Mouse (Mus musculus): Measurements from ENCODE around the gene Gm10447.
A peak's percentile ranks its signal among the peaks of the same experiment; 100 is the strongest.
"Not testable (repeated sequence)": the region's sequence is repeated elsewhere in the genome, so short reads cannot be mapped to it uniquely, and the experiment has no call there.

The Gm10447 gene

DNA sequence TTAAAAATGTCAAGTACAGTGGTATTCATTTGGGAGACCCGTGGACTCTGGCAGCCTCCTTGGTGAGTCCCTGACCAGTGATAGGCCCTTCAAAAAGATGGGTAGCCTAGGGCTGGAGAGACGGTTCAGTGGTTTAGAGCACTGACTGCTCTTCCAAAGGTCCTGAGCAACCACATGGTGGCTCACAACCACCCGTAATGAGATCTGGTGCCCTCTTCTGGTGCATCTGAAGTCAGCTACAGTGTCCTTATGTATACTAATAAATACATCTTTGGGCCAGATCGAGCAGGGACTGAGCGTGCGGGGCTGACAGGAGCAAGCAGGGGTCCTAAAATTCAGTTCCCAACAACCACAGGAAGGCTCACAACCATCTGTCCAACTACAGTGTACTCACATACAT lies 13.0 kb downstream of the Gm10447 start:
- no peak for DNase-seq (ENCODE audit: low spot score in 2 of 2)

DNA sequence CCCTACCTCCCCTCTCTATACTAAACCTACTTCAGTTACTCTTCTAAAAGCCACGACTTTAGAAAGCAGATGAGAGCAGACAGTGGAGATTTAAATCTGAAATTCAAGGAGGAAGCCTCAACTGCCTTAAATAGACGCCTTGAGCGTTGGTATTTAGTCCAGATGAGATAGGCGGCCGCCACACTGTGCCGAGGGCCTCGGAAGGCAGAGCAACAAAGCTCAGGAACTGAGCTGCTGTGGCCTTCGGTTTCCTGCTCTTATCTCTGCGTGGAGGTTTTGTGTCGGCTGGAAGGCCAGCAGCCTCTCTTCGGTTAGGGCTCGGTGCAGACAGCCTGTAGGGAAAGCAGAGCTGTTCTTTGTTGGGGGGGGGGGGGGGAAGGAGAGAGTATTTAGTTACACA lies 15.0 kb downstream of the Gm10447 start:
- DNase-seq (ENCODE audit: low spot score in 2 of 2), result no peak

DNA sequence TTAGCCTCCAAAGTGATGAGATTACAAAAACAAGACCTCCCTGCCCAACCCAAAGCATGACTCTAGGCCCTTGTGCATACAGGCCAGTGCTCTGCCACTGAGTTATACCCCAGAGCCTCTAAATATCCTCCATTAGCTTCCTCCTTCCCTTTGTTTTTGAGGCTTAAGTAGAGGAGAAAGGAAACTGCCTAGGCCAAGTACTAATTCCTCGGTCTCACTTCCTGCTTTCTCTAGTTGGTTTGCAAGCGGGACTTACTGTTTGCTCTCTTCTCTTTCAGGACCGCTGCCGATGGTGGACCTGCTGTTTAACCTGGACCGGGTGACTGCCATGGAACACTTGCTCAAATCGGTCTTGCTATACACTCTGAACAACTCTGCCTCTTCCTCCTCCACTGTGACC lies 20.6 kb downstream of the Gm10447 start:
- no peak for DNase-seq (ENCODE audit: low spot score in 2 of 2)

DNA sequence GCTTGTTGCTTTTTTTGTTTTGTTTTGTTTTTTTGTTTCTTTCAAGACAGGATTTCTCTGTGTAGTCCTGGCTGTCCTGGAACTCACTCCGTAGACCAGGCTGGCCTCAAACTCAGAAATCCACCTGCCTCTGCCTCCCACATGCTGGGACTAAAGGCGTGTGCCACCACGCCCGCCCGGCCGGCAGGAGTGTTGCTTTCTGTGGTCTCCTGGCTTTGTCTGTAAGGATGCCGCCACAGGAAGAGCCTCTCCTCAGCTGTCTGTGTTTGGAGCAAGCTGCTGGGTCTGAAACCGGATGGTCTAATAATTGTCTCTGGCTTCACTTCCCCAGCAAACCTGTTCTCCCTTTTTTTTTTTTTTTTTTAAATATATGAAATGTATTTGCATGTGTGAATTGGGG lies 21.4 kb downstream of the Gm10447 start:
- no peak for DNase-seq (ENCODE audit: low spot score in 2 of 2)

DNA sequence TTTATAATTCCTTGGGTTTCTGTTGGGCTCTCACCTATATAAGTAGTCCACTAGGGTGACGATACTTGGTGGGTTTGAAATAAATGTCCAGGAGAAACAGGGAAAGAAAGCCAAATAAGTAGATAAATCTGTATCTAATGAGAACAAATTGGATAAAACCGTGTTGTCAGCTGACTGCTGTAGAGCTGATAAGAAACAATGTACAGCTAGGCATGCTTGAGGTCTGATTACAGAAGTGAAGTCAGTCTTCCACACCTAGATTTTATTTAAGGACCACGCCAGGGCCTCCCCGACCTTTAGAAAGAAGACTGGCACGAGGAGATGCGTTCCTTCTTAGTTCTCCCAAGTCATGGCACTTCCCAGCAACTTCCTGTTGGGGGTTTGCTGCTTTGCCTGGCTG lies 23.9 kb downstream of the Gm10447 start:
- DNase-seq (ENCODE audit: low spot score in 2 of 2), result no peak

DNA sequence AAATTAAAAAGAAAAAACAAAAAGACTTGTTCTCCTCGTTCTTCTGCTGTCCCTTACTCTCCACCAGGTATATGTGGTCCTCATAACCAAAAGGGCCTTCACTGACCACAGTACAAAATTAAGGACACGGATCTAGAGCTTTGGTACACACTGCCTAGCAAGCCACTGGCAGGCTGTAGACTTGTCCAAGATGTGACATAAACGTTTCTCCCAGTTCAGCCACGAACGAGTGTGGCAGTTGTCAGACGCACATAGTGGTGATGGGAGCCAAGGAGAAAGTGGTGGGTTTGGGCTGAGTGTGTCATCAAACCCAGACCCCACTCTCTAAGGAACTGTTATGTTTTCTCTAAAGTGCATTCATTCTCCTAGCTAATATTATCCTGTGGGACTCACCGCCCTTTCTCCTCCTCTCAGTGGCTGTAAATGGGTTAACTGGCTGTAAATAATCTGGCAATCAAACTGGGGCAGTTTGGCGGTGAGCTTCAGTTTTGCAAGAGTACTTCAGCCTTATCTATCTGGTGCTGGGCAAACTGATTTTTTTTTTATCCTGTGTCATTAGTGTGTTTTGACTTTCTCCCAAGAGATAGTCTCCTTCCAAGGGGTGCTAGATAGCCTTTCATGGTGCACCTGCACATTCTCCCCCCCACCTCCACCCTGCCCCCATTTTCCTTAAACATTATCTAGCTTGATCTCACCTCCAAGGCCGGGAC lies 25.4 kb downstream of the Gm10447 start:
- DNase-seq (ENCODE audit: low spot score in 2 of 2), result no peak

DNA sequence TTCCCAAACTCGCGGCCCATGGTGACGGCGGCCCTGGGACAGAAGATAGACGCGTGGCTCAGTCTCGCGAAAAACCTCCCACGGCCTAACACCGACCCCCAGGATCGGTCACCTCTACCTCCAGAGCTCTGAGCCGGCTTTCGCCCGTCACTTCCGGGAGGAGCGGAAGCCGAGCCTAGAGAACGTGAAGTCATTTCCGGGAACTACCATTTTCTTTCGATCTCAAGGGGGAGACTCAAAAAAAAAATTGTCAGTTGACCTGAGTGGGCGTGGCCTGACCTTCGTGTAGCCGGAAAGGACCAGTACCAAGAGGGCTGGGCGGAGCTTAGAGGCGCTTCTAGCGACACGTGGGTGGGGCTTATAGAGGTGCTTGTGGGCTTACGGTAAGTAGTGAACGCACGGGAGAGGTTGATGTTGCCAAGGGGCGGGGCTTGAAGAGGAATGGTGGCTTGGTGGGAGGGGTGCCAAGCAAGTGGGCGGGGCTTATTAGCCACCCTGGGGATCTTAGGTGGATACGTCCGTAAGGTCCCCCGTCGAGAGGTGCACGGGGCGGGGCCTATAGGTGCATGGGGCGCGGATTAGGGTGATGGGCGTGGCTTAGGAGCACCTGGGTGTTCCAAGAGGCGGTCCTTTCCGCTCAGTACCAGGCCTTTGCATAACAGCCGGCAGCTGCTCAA lies 26.1 kb downstream of the Gm10447 start, which contains the start of the genes Uqcrq and Gdf9:
Gene Uqcrq, minus strand, starts transcription at position 162 of the 677 bp plus-strand sequence.
Gene Gdf9, plus strand, starts transcription at position 354 of the 677 bp plus-strand sequence.
- DNase-seq (ENCODE audit: low spot score in 2 of 2), result peak; percentile 99 to 100

DNA sequence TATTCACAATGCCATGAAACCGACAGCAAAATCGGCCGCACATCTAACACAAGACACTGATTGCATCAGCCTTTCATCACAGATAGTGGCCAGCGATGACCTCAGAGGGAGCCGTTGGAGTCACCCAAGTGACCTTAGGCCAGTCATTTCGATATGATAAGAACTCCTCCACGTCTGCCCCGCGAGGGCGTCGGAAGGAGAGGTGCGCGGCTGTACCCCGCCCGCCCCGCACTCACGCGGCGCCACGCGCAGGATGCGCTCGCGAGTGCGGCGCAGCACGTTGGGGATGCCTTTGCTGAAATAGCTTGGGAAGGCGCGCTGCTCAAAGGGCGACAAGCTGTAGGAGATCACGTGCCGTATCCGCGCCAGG lies 26.6 kb downstream of the Gm10447 start:
- no peak for DNase-seq (ENCODE audit: low spot score in 2 of 2)

DNA sequence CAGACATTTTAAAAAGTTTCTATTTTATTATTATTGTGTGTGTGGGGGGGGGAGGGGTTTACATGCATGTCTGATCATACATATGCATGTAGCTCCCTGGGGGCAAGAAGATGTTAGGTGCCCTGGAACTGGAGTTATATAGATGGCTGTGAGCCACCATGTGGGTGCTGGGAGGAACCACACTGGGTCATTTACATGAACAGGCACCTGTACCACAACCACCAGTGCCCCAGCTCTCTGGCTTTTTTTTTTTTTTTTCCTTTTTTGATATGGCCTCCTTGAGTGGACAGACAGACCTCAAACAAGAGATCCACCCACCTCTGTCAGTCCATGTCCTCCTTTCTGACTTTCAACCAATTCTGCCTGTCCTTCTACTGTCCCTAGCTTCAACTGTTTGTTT lies 27.7 kb downstream of the Gm10447 start:
- DNase-seq (ENCODE audit: low spot score in 2 of 2), result no peak

DNA sequence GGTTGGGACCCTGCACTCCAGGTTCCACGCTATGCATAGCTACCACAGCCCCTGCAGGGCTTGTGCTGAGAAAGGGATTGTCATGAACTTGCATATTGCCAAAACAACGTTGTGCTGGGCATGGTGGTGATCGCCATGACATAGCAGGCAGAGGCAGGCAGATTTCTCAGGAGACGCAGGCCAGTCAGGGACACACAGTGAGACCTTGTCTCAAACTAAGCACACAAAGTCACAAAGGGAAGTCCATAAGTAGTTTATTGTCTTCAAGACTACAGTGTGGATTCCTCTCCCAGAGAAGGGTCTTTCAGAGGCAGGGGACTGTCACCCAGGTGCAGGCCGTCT lies 28.2 kb downstream of the Gm10447 start:
- no peak for DNase-seq (ENCODE audit: low spot score in 2 of 2)

DNA sequence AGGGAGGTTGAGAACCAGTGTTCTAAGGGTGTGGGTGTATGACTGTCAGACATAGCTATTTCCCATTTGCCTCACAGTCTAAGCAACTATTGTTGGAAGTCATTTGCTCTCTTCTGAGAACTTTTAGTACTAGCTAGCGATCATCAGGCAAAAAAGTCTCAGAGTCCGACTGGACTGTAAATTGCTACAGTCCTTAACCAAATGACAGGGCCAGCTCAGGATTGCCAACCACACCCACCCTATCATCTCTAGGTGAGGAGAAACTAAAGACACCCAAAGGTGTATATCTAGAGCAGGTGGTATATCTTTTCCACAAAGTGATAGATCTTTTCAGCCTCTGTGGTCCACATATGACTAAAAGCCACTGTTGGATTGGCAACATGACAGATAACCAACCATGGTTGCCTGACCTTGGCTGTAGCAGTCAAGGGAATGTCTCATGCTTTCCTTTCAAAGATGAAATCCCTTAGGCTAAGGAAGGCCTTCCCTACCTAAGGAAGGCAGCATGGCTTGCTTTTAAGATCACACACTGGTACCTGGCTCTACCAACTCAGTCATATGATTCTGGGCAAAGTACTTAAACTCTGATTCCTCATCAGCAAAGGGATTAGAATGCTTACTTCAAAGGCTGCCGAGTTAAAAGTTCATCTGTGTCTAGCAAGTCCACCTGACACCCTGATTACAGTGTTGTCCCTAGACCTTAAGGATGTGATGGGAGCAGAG lies 28.8 kb downstream of the Gm10447 start:
- no peak for DNase-seq (ENCODE audit: low spot score in 2 of 2)

DNA sequence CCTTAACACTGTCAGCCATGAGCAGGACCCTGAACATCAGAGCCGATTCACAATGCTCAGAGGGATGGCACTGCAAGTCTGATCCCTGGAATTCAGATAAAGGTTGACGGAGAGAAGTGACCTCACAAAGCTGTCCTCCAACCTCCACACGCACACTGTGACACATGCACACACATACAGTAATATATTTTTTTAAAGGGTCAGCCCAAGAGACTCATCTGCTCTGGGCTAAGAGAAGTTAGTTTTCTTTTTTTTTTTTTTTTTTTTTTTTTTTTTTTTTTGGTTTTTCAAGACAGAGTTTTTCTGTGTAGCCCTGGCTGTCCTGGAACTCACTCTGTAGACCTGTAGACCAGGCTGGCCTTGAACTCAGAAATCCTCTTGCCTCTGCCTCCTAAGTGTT lies 30.0 kb downstream of the Gm10447 start:
- not testable (repeated sequence) for DNase-seq (ENCODE audit: low spot score in 2 of 2)

DNA sequence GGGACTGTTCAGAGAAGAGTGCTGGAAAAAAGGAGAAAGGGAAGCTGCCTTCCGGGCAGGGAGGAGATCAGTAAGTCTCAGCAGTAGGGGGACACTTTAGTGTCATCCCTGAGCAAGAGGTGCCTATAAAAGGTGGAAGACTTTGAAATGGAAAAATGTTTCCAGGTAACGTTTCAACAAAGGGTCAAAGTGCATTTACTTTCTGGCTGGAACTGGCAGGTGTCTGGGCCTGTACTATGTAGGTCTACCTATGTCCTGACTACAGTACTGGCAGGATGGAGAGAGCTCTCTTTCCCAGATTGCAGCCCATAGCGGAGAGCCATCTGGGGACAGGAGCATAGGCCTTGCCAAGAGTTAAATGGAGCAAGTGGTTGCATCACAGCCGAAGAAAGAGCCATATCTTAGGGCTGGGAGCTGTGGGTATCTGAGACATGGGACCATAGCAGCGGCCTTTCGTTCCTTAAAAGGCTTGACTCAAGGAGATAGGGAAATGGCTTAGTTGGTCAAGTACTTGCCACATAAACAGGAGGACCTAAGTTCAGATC lies 31.1 kb downstream of the Gm10447 start:
- DNase-seq (ENCODE audit: low spot score in 2 of 2), result no peak

DNA sequence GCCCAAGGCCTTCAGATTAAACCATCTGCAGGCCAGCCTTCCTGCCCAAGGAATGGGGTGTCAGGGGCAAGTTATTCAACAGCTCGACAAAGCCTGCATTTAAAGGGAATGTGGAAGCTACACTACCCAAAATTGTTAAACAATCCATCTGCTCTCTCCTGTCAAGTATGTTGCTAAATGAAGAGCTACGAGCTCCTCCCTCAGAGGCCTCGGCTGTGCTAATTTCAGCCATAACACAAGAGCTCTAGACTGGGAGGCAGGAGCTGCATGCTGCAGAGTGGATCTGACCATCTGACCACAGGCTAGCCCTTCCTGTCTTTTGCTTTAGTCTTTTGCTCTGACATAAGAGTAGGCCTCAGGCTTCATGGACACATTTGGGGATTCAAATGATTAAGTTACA lies 31.7 kb downstream of the Gm10447 start:
- DNase-seq (ENCODE audit: low spot score in 2 of 2), result no peak

DNA sequence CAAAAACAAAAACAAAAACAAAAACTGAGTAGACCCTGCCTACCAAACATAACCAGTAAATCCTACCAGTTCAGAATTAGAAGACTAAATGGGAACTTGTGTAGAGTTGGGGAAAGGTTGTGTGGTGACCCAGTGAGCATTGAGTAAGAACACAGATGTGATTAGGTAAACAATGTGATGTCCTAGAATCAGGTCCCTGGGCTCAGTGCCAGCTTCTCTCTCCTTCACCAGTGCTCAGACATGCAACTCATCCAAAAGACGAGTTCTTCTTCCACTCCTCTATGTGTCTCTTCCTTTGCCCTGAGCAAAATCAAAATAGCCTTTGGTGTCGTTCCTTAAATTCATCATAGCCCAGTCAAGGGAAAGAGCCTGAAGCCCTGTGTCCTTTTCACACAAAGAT lies 32.1 kb downstream of the Gm10447 start:
- no peak for DNase-seq (ENCODE audit: low spot score in 2 of 2)

DNA sequence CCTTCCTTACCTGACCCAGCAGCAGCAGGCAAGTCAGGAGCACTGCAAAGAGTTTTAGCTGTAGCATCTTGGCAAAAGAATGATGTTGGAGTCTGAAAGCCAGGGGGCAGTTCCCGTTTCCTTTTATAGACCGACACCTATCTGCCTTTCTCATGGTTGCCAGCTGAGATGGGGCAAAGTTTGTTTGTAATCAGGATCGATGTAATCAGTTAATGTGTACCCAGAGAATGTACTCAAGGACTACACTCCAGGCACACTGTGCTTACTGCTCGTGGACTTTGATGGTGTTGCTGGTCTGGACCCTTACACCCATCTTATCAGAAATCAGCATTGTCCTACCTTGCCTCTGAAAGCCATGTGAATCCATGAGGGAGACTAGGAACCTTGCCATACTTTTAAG lies 33.9 kb downstream of the Gm10447 start, which contains the start of gene Leap2:
Gene Leap2, minus strand, starts transcription at position 135 of the 400 bp plus-strand sequence.
- DNase-seq (ENCODE audit: low spot score in 2 of 2), result no peak

DNA sequence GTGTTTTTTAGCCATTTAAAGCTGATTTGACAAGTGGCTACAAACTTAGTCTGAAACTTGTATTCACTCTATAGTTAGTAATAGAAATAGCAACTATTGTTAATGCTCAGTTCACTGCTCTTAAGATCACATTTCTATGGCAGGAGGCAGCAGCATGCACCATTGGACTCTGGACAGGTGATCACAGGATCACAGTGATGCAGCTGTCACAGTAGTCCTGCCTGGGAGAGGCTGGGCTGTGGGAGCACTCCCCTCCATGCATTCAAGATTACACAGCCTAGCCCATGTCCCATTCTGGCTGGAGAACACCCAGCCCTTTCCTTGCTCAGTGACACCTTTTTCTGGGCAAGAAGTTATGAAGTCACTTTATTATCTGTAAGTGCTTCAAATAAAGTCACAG lies 38.9 kb downstream of the Gm10447 start:
- DNase-seq (ENCODE audit: low spot score in 2 of 2), result no peak

DNA sequence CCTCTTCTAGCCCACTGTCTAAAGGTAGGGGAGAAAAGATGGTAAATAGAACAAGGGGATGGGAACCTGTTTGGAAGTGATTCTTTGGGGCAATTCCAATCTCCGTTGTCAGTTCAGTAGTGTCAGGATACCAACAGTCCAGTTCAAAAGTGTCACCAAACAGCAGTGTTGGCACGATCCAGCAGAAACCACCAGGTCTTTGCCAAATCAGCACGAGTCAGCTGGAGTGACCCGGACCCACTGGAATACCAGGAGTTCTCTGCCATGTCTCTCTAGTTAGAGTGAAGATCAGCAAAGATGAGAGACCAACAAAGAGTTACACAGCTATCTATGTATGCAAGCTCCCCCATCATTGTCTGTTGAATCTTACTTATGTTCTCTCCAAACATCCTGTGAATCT lies 43.0 kb downstream of the Gm10447 start:
- DNase-seq (ENCODE audit: low spot score in 2 of 2), result no peak

DNA sequence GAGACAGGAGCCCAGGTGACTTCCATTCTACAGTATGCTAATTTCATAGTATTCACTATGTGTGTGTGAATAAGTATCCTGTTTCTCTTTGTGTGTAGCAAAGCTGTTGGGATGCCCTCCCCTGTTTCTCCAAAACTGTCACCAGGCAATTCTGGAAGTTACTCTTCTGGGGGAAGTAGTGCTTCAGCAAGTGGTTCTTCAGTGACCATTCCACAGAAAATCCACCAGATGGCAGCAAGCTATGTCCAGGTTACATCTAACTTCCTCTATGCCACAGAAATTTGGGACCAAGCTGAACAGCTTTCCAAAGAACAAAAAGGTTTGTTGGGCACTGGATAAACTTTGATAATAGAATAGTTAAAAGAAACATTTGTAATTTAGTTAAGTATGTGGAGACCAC lies 45.2 kb downstream of the Gm10447 start:
- DNase-seq (ENCODE audit: low spot score in 2 of 2), result no peak
